Mouse (Mus musculus) MEL (cell line): Measurements from ENCODE around the gene Lama5. TPM values are rescaled to one million over a fixed set of nuclear protein-coding genes. Genes with fewer than 3 reads are reported as not detected.

Experiments used
- DNase-seq: peaks from one replicate; pipeline ENCODE4 v3.0.0; 2011; ENCODE audit warnings: low read depth, low spot score
- H3K27ac ChIP-seq: 2 replicates; pipeline ENCODE4 v1.5.1; 2012; ENCODE audit warnings: low read depth, mild to moderate bottlenecking, control low read depth, low read length, moderate library complexity; ENCODE audit not compliant: control insufficient read depth
- H3K27me3 ChIP-seq, 2 experiments: fragments of 150-350 bp in 1 of 2; sonication (generic) in 1 of 2; 2 replicates each; pipeline ENCODE4 v1.6.1; 2012; ENCODE audit warnings: low read length in 2 of 2, mild to moderate bottlenecking in 2 of 2, improper control_type of control experiment in 1 of 2, moderate library complexity in 1 of 2; ENCODE audit not compliant: insufficient read depth in 2 of 2, control insufficient read depth in 1 of 2
- H3K36me3 ChIP-seq, 2 experiments: 2 replicates each; pipeline ENCODE4 v1.6.1; 2012 to 2014; ENCODE audit warnings: low read length in 2 of 2, improper control_type of control experiment in 1 of 2, inconsistent platforms in 1 of 2, mild to moderate bottlenecking in 1 of 2; ENCODE audit not compliant: insufficient read depth in 2 of 2, control insufficient read depth in 1 of 2
- H3K4me1 ChIP-seq, 2 experiments: fragments of 150-350 bp in 1 of 2; sonication (generic) in 1 of 2; 2 replicates each; pipeline ENCODE4 v1.6.1; 2012; ENCODE audit warnings: low read length in 2 of 2, improper control_type of control experiment in 1 of 2, mild to moderate bottlenecking in 1 of 2; ENCODE audit not compliant: insufficient read depth in 2 of 2, control insufficient read depth in 1 of 2
- H3K4me3 ChIP-seq, 2 experiments: fragments of 150-350 bp in 1 of 2; sonication (generic) in 1 of 2; 2 replicates each; pipeline ENCODE4 v1.5.1; 2012; ENCODE audit warnings: low read depth in 2 of 2, low read length in 2 of 2, mild to moderate bottlenecking in 2 of 2, moderate library complexity in 2 of 2, control low read depth in 1 of 2, improper control_type of control experiment in 1 of 2; ENCODE audit not compliant: control insufficient read depth in 1 of 2, insufficient read depth in 1 of 2
- H3K79me2 ChIP-seq: 2 replicates; pipeline ENCODE4 v1.6.1; 2012; ENCODE audit warnings: mild to moderate bottlenecking, low read length, moderate library complexity; ENCODE audit not compliant: control insufficient read depth, poor library complexity, insufficient read depth
- H3K9ac ChIP-seq: 2 replicates; pipeline ENCODE4 v1.6.1; 2012; ENCODE audit warnings: low read depth, mild to moderate bottlenecking, control low read depth, low read length, moderate library complexity; ENCODE audit not compliant: control insufficient read depth, poor library complexity, severe bottlenecking
- H3K9me3 ChIP-seq: fragments of 150-350 bp; sonication (generic); replicated peaks from 2 replicates; pipeline ENCODE4 v1.6.1; 2012; ENCODE audit warnings: mild to moderate bottlenecking, low read length, improper control_type of control experiment, moderate library complexity; ENCODE audit not compliant: insufficient read depth
- CHD2 ChIP-seq: IDR thresholded peaks from 2 replicates; pipeline ENCODE4 v1.6.1; 2011; ENCODE audit warnings: low read length, improper control_type of control experiment
- CTCF ChIP-seq, 3 experiments: IDR thresholded peaks in 2 of 3; conservative IDR thresholded peaks in 1 of 3; 2 replicates each; pipeline ENCODE4 v1.5.1; 2011 to 2012; ENCODE audit warnings: low read length in 3 of 3, low read depth in 2 of 3, mild to moderate bottlenecking in 2 of 3, improper control_type of control experiment in 1 of 3, inconsistent platforms in 1 of 3, mixed read lengths in 1 of 3, moderate library complexity in 1 of 3; ENCODE audit not compliant: control insufficient read depth in 1 of 3, insufficient read depth in 1 of 3, poor library complexity in 1 of 3, severe bottlenecking in 1 of 3
- E2F4 ChIP-seq: IDR thresholded peaks from 2 replicates; pipeline ENCODE4 v1.6.1; 2011; ENCODE audit warnings: low read depth, low read length, improper control_type of control experiment, borderline replicate concordance
- EP300 ChIP-seq, 2 experiments: IDR thresholded peaks; 2 replicates each; pipeline ENCODE4 v1.6.1; 2011; ENCODE audit warnings: improper control_type of control experiment in 2 of 2, low read length in 2 of 2, low read depth in 1 of 2, mild to moderate bottlenecking in 1 of 2
- GABPA ChIP-seq: IDR thresholded peaks from 2 replicates; pipeline ENCODE4 v1.6.1; 2012; ENCODE audit warnings: low read depth, mild to moderate bottlenecking, inconsistent platforms, low read length, improper control_type of control experiment, moderate library complexity
- GATA1 ChIP-seq: IDR thresholded peaks from 2 replicates; pipeline ENCODE4 v1.6.1; 2011; ENCODE audit warnings: low read depth, low read length, improper control_type of control experiment
- HCFC1 ChIP-seq: IDR thresholded peaks from 2 replicates; pipeline ENCODE4 v1.6.1; 2012; ENCODE audit warnings: low read depth, mild to moderate bottlenecking, inconsistent platforms, low read length, improper control_type of control experiment, moderate library complexity
- JUND ChIP-seq: IDR thresholded peaks from 2 replicates; pipeline ENCODE4 v1.6.1; 2011; ENCODE audit warnings: low read depth, mild to moderate bottlenecking, improper control_type of control experiment, low read length
- KAT2A ChIP-seq: conservative IDR thresholded peaks from 2 replicates; pipeline ENCODE4 v1.6.1; 2012; ENCODE audit warnings: low read depth, low read length, improper control_type of control experiment, inconsistent platforms
- MAZ ChIP-seq: IDR thresholded peaks from 2 replicates; pipeline ENCODE4 v1.6.1; 2012; ENCODE audit warnings: low read depth, mild to moderate bottlenecking, inconsistent platforms, low read length, improper control_type of control experiment
- MEF2A ChIP-seq: IDR thresholded peaks from 2 replicates; pipeline ENCODE4 v1.6.1; 2014; ENCODE audit warnings: low read depth, mild to moderate bottlenecking, inconsistent platforms, low read length, improper control_type of control experiment; ENCODE audit not compliant: poor library complexity, insufficient replicate concordance, severe bottlenecking; ENCODE audit errors: extremely low read depth
- MXI1 ChIP-seq: IDR thresholded peaks from 2 replicates; pipeline ENCODE4 v1.6.1; 2011; ENCODE audit warnings: mild to moderate bottlenecking, low read depth, low read length, improper control_type of control experiment
- MYB ChIP-seq: IDR thresholded peaks from 2 replicates; pipeline ENCODE4 v1.6.1; 2011; ENCODE audit warnings: mild to moderate bottlenecking, low read depth, low read length, improper control_type of control experiment
- MYC ChIP-seq: IDR thresholded peaks from 2 replicates; pipeline ENCODE4 v1.6.1; 2011; ENCODE audit warnings: low read depth, mild to moderate bottlenecking, low read length, improper control_type of control experiment, moderate library complexity
- POLR2AphosphoS2 ChIP-seq: IDR thresholded peaks from 2 replicates; pipeline ENCODE4 v1.6.1; 2011; ENCODE audit warnings: low read length, improper control_type of control experiment
- POLR2AphosphoS5 ChIP-seq: IDR thresholded peaks from 2 replicates; pipeline ENCODE4 v1.6.1; 2012; ENCODE audit warnings: low read depth, borderline replicate concordance, mild to moderate bottlenecking, inconsistent platforms, low read length, moderate library complexity, mixed read lengths
- RCOR1 ChIP-seq: IDR thresholded peaks from 2 replicates; pipeline ENCODE4 v1.6.1; 2012; ENCODE audit warnings: low read depth, mild to moderate bottlenecking, inconsistent platforms, low read length, improper control_type of control experiment
- SIN3A ChIP-seq: IDR thresholded peaks from 2 replicates; pipeline ENCODE4 v1.6.1; 2012; ENCODE audit warnings: low read length, improper control_type of control experiment, inconsistent platforms
- SMC3 ChIP-seq: IDR thresholded peaks from 2 replicates; pipeline ENCODE4 v1.6.1; 2011; ENCODE audit warnings: low read depth, low read length, improper control_type of control experiment
- TAL1 ChIP-seq: IDR thresholded peaks from 2 replicates; pipeline ENCODE4 v1.6.1; 2012; ENCODE audit warnings: mild to moderate bottlenecking, inconsistent platforms, low read length, moderate library complexity, mixed read lengths
- USF1 ChIP-seq: IDR thresholded peaks from 2 replicates; pipeline ENCODE4 v1.6.1; 2014; ENCODE audit warnings: low read depth, mild to moderate bottlenecking, inconsistent platforms, low read length, improper control_type of control experiment, moderate library complexity
- USF2 ChIP-seq, 2 experiments: IDR thresholded peaks; 2 replicates each; pipeline ENCODE4 v1.6.1; 2011 to 2012; ENCODE audit warnings: improper control_type of control experiment in 2 of 2, low read length in 2 of 2, borderline replicate concordance in 1 of 2, inconsistent platforms in 1 of 2, low read depth in 1 of 2, mild to moderate bottlenecking in 1 of 2; ENCODE audit not compliant: insufficient read depth in 1 of 2
- ZC3H11A ChIP-seq: IDR thresholded peaks from 2 replicates; pipeline ENCODE4 v1.6.1; 2012; ENCODE audit warnings: low read depth, mild to moderate bottlenecking, inconsistent platforms, low read length, improper control_type of control experiment
- polyA plus RNA-seq, 2 experiments: library from polyadenylated mRNA; stranded (reverse) in 1 of 2; unstranded in 1 of 2; fragments of >175 nt in 1 of 2; fragments of >200 nt in 1 of 2; gene quantifications; 2 replicates each; pipeline versions ENCODE4 v1.2.1 to v1.2.4; 2012; ENCODE audit warnings: low replicate concordance in 2 of 2, low read depth in 1 of 2; ENCODE audit not compliant: insufficient read length in 2 of 2, insufficient read depth in 1 of 2, missing spikeins in 1 of 2
- total RNA-seq: library from RNA; depleted of rRNA; stranded (reverse); fragments of 300-350 nt; gene quantifications from 2 replicates; pipeline ENCODE4 v1.2.3, GENCODE M21; 2012

Lama5 gene
- total and polyA plus RNA-seq, 3 experiments: 6.1 to 14.6 TPM; not detected in 1

DNA sequence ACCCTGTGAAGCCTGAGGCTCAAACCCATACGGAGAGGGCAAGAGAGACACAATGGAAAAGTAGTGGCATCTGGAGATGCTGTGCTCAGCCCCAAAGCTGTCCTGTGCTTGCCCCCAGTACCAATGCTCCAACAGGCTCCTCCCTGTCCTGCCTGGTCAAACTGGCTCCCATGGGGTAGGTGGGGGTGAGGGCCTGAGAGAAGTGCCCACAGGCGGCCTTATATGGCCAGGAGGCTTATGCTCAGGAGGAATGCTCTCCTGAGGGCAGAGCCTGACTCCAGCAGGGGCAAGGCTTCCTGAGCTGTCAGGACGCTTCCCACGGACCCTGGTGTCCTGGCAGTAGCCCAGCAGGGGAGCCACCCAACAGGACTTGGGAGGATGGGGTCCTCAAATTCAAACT lies 4.8 kb upstream of the Lama5 start:
- Histone ChIP-seq H3K27me3 (no peaks in the 10 kb centered on the region), H3K4me3 (no peak overlapping the region)

DNA sequence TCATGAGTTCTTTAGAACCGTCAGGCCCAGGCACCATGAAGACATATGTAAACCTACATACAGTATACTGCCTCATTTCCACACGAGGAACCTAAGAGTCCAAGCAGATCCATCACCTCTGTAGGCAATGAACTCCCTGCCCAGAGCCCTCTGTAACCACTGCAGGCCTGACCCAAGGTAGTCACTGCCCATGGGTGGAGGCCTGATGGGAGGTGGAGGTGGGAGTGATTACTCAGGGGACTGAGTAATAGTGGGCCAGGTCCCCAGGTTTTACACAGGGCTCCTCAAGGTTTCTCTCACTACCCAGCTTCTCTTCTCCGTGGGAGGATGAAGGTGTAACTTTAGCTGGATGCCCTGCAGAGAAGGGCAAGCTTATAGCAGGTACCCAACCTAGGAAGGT lies 3.5 kb upstream of the Lama5 start:
- no peaks in the 10 kb centered on the region for H3K9me3 ChIP-seq
- peaks cover 0 to 11% of the 10 kb centered on the region in 2 experiments; a peak in 1 of 4 replicates for H3K4me1 ChIP-seq
- peaks cover 1% of the 10 kb centered on the region; the same call in 1 of the 2 replicates for H3K79me2 ChIP-seq
- DNase-seq: no peak
- H3K27me3 ChIP-seq: no peaks in the 10 kb centered on the region
- no peak overlapping the region for H3K9ac ChIP-seq
- H3K27ac ChIP-seq: no peak overlapping the region
- H3K4me3 ChIP-seq: no peak overlapping the region
- H3K36me3 ChIP-seq: no peaks in the 10 kb centered on the region
- TF ChIP-seq USF1 (no peak), USF2 (IDR thresholded peaks at IDR 0.05; ENCODE audit: borderline replicate concordance in 1 of 2, insufficient read depth in 1 of 2, low read depth in 1 of 2, low read length in 2 of 2) (no peak), SIN3A (no peak), MXI1 (no peak), RCOR1 (no peak), POLR2AphosphoS5 (no peak)

More for the DNA sequence above, 4.8 kb upstream of the Lama5 start:
- Histone ChIP-seq H3K79me2 (no peaks in the 10 kb centered on the region), H3K36me3 (peaks cover 0 to 3% of the 10 kb centered on the region in 2 experiments; a peak in 2 of 4 replicates), H3K27ac (no peak overlapping the region), H3K4me1 (peaks cover 4 to 20% of the 10 kb centered on the region in 2 experiments), H3K9me3 (no peaks in the 10 kb centered on the region), H3K9ac (no peak overlapping the region)
- DNase-seq: no peak
- TF ChIP-seq TAL1 (no peak), CTCF (IDR thresholded peaks at IDR 0.05 in 2 of 3, conservative IDR thresholded peaks at IDR 0.05 in 1 of 3; ENCODE audit: control insufficient read depth in 1 of 3, insufficient read depth in 1 of 3, low read depth in 2 of 3, low read length in 3 of 3, poor library complexity in 1 of 3, severe bottlenecking in 1 of 3) (no peak), MEF2A (no peak), KAT2A (no peak), GABPA (no peak), CHD2 (no peak), EP300 (IDR thresholded peaks at IDR 0.05; ENCODE audit: low read depth in 1 of 2, low read length in 2 of 2) (no peak), MAZ (no peak), GATA1 (no peak), SMC3 (no peak), POLR2AphosphoS2 (no peak), MYB (no peak), USF1 (no peak), RCOR1 (no peak), MXI1 (no peak), E2F4 (no peak), MYC (no peak), HCFC1 (no peak), JUND (no peak), ZC3H11A (no peak)
